Mouse (Mus musculus) CD4-positive, CD25-positive, alpha-beta regulatory T cell, adult 4 months (primary cell): Measurements from ENCODE around the gene Mlxipl. TPM values are rescaled to one million over a fixed set of nuclear protein-coding genes. Genes with fewer than 3 reads are reported as not detected.

ENCODE experiments used
- ATAC-seq: one replicate; pipeline ENCODE4 v1.8.0; 2017
- polyA plus RNA-seq, 2 experiments: library from polyadenylated mRNA; unstranded; fragments of 100-300 nt; shearing (Covaris generic); gene quantifications; one replicate each; pipeline ENCODE4 v1.2.1; 2017

Mlxipl gene
- polyA plus RNA-seq, 2 experiments from 2014 or later, result 0.13 TPM; not detected in 1

- peak; percentile 88 for ATAC-seq
Measured at GRCm38 (mm10) chr5:135149053-135149819, 59.5 kb downstream of the Mlxipl start, which contains the start of gene Tbl2. Tbl2 (plus strand) TSS chr5:135149657.

DNA sequence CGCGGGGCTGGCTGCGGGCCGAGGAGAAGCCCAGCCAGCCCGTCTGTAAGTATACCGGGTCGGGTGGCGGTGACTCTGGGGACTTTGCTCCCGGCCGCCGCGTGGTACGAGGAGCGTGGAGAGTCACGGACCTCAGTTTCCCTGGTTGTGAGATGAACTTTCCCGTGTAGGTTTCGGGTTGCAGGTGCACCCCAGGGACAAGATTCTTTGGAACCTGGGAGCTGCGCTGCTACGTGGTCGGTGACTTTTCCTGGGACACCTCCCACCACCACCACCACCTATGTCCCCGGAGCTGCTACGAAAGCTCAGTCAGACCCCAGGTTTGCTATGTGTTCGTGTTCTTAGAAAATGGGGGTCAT, 60.1 kb downstream of the Mlxipl start:
- no peak for ATAC-seq

- ATAC-seq, result no peak
Measured at GRCm38 (mm10) chr5:135156496-135156895, 66.8 kb downstream of the Mlxipl start.

DNA sequence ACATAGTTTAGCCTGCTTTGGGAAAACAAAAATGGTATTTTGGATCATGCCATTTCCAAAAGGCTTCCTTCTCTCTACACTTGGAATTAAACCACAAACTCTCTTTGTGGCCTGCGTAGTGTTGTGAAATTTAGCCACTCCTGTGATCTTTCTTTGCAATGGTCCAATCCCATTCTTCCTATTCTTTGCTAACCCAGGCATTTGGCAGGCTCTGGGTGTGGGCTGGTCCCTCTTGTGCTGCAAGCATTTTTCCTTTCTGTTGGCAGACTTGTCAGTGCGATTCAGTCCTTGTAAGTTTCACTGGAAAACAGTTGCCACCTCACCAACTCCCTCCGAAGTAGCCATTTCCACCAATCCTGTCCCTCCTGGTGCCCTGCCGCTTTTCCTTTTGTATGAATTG, 71.5 kb downstream of the Mlxipl start:
- no peak for ATAC-seq

DNA sequence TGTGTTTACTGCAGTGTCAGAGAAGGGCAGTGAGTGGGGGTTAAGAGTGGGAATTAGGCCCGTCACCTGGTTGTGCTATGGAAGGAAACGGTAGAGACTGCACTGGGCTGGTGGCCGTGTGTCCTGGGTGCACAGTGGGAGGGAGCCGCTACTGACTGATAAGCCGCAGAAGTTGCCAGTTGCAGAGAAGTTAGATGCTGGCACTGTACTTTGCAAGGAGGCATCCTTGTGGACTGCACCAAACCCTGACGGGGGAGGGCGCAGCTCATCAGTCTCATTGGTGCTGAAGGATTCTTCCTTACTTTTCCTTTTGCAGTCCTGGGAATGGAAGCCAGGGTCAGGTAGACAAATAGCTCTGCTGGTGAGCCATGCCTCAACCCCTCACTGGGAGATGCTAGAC, 72.0 kb downstream of the Mlxipl start:
- no peak for ATAC-seq

- no peak for ATAC-seq
Measured at GRCm38 (mm10) chr5:135162361-135162760, 72.7 kb downstream of the Mlxipl start.

DNA sequence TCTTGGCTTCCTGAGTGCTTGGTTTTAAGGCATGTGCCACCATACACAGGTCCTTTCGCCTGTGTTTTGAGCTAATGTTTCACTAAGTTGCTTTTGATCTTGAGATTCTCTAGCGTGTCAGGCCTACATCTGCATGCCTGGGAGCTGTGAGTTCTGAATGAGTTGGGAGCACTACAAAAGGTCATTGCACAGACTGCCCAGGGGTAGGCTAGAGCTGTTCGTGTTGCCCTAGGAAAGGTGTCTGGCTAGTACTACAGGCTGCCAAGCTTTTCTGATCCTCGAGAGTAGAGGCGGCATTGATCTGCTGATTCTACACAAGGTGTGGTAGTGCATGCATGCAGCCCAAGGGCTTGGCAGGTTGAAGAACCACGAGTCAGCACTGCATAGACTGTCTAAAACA, 73.1 kb downstream of the Mlxipl start:
- no peak for ATAC-seq

GRCm38 (mm10) chr5:135166909-135167308, 77.2 kb downstream of the Mlxipl start:
- no peak for ATAC-seq

GRCm38 (mm10) chr5:135167469-135167868, 77.8 kb downstream of the Mlxipl start:
- no peak for ATAC-seq

- peak; percentile 98 for ATAC-seq
Measured at GRCm38 (mm10) chr5:135168063-135169062, 78.7 kb downstream of the Mlxipl start, which contains the start of gene Bcl7b. Bcl7b (plus strand) TSS chr5:135168283.

GRCm38 (mm10) chr5:135169479-135169878, 79.8 kb downstream of the Mlxipl start:
- ATAC-seq, result no peak

- no peak for ATAC-seq
Measured at GRCm38 (mm10) chr5:135171688-135172220, 82.1 kb downstream of the Mlxipl start.

- ATAC-seq, result no peak
Measured at GRCm38 (mm10) chr5:135172986-135173385, 83.3 kb downstream of the Mlxipl start.

GRCm38 (mm10) chr5:135175086-135175485, 85.4 kb downstream of the Mlxipl start:
- ATAC-seq, result no peak

DNA sequence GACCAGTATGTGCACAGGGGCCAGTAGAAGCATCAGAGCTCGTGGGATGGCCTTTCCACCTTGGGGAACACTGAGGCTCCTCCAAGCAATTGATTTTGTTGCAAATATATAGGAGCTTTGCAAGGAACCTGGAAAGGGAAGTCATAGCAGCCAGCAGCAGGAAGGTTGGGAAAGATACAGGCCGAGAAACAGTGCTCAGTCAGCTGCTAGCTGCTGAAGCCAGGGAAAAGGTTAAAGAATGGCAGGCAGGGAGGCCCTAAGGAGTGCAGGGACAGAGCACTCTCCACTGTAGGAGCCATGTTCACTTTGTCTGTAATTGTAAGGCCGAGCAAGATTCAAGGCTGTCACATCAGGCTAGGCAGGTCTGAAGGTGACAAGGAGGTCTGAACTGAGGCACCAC, 88.8 kb downstream of the Mlxipl start:
- no peak for ATAC-seq

- ATAC-seq, result no peak
Measured at GRCm38 (mm10) chr5:135178996-135179395, 89.3 kb downstream of the Mlxipl start.

- no peak for ATAC-seq
Measured at GRCm38 (mm10) chr5:135179616-135180015, 89.9 kb downstream of the Mlxipl start.

DNA sequence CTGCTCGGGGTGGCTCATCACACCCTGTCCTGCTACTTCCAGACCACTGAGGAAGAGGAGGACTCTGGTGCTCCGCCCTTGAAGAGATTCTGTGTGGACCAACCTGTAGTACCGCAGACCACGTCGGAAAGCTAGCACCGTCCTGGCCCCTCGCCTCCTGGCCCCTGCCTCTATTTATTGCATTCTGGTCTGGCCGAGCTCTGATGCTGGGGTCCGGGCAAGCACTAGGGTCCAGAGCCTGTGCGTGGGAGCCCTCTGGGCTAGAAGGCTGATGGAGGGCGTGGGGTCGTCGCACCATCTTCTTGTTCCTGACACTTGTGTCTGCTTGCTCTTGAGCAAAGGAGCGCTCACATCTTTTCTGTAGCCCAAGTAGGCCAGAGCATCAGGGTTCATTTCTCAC, 91.1 kb downstream of the Mlxipl start:
- no peak for ATAC-seq

GRCm38 (mm10) chr5:135181776-135182175, 92.1 kb downstream of the Mlxipl start:
- ATAC-seq, result no peak

DNA sequence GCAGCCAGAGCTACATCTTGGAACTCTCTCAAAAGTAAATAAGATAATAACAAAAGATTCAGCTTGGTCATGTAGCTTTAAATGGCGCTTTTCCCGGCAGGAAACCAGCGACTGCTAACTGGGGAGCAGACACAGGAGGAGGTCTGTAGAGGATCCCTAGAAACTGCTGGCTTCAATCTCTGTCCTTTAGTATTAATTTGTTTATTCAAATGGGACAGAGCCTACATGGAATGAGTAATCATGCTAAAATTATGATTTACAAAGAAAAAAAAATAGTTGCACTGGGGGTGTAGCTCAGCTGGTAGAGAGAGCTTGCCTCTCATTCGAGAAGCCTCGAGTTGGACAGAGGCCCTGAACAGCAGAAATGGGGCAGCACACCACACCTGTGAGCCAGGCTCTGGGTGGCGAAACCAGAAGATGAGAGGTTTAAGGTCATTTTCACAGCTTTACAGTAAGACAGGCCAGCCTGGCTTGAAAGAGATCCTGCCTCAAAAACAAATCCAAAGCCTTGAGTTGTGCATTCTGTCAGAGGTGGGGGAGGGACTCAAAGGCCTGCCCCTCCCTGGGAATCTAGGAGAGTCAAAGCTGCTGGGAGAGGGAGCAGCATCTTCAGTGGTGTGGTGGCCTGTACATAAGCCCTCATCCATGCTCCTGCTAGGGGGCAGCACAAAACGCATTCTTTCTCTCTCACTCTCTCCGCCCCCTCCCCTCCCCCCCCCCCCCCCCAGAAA, 93.6 kb downstream of the Mlxipl start:
- no peak for ATAC-seq

- ATAC-seq, result no peak
Measured at GRCm38 (mm10) chr5:135185016-135185415, 95.3 kb downstream of the Mlxipl start.

DNA sequence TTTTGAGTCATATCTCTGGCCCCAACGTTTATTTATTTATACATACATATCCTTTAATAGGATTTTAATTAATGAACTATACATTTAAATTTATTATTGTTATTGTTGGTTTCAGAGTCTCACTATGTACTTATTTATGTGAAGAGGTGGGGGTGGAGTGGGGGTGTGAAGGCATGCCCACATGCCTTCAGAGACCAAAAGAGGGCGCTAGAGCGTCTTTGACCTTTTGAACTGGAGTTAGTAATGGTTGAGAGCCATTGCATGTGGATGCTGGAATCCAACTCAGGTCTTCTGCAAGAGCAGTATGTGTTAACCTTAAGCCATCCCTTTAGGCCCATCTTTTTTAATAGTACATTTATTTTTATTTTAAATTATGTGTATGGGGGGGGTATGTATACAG, 95.9 kb downstream of the Mlxipl start:
- no peak for ATAC-seq

GRCm38 (mm10) chr5:135186231-135186620, 96.5 kb downstream of the Mlxipl start:
- no peak for ATAC-seq
